Mouse (Mus musculus) olfactory bulb, adult 2 months (tissue): ENCODE results near the gene Syna. TPM values are rescaled to one million over a fixed set of nuclear protein-coding genes. Genes with fewer than 3 reads are reported as not detected.

Experiments used
- H3K27ac ChIP-seq: fragments of 200-500 bp; 2 replicates; pipeline ENCODE4 v1.5.1; 2012; ENCODE audit warnings: low read depth, low read length; ENCODE audit not compliant: insufficient read depth
- H3K4me1 ChIP-seq: fragments of 200-500 bp; 2 replicates; pipeline ENCODE4 v1.6.1; 2012; ENCODE audit warnings: low read length; ENCODE audit not compliant: control insufficient read depth, insufficient read depth
- H3K4me3 ChIP-seq: fragments of 200-500 bp; 2 replicates; pipeline ENCODE4 v1.5.1; 2012; ENCODE audit warnings: mild to moderate bottlenecking, low read depth, low read length, moderate library complexity; ENCODE audit not compliant: insufficient read depth
- CTCF ChIP-seq: fragments of 200-500 bp; IDR thresholded peaks from 2 replicates; pipeline ENCODE4 v1.5.1; 2012; ENCODE audit warnings: low read depth, mild to moderate bottlenecking, low read length, moderate library complexity; ENCODE audit not compliant: insufficient read depth
- POLR2A ChIP-seq: fragments of 200-500 bp; IDR thresholded peaks from 2 replicates; pipeline ENCODE4 v1.6.1; 2012; ENCODE audit warnings: mild to moderate bottlenecking, low read depth, low read length, moderate library complexity; ENCODE audit not compliant: insufficient read depth
- WGBS: fragments of 180-500 bp; shearing (Covaris S2); methylation state at CpG from one replicate; pipeline ENCODE4 v1.1.7; 2018; 5-methylcytosine and 5-hydroxymethylcytosine counted together
- polyA plus RNA-seq: library from polyadenylated mRNA; stranded (reverse); fragments of >200 nt; gene quantifications from 2 replicates; pipeline ENCODE4 v1.2.4, GENCODE M21; 2012; ENCODE audit warnings: low replicate concordance; ENCODE audit not compliant: missing spikeins, insufficient read depth, insufficient read length

Syna gene
- not detected in 2 replicates for polyA plus RNA-seq

DNA sequence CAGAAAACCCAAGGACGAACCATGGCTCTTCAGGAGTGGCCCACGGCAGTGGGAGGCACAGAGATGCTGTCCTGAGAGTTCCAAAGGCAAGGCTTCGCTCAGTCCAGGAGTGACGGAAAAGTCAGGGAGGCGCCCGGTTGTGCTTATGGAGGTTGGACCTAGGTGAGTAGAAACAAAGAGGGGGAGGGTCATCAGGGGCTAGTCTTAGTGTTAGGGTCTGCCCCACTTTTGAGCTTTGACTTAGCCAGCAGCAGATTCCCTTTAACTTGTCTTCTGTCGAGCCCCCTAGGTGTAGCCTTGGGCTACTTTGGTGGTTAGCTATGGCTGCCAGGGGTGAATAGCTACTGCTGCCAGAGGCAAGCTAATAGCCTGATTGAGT, at the start of gene Syna:
Gene Syna (minus strand): TSS at position 101 of the 379 bp plus-strand sequence.
- no peak within 1 kb of the TSS for H3K27ac ChIP-seq
- 95% methylated on average over 7 of the region's 7 CpGs for WGBS

DNA sequence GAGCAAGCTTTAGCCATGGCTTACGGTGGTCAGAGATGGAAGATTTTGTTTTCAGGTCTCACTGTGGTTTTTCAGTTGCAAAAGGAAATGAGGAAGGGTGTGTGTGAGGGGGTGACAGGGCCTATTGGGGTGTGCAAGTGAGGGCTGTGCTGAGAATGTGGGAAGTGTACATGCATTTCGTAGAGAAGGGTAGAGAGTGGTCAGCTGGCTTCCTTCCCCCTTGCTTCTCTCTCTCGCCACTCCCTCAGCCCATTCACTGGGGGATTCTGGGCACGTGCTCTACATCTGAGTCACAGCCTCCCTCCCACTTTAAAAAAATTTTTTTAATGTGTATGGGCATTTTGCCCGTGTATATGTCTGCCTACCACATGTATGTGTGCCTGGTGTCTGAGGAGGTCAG, 47.1 kb upstream of the Syna start:
- no peak overlapping the region for H3K4me3 ChIP-seq
- peaks cover 7% of the 10 kb centered on the region for H3K4me1 ChIP-seq
- 68% methylated on average over 5 of the region's 5 CpGs for WGBS
- TF ChIP-seq POLR2A, result no peak
- no peak for TF ChIP-seq CTCF
- H3K27ac ChIP-seq, result no peak overlapping the region

More for the DNA sequence above, at the start of gene Syna:
- Histone ChIP-seq H3K4me3 (no peak within 1 kb of the TSS), H3K4me1 (peaks cover 17% of the 10 kb centered on the region)
- TF ChIP-seq CTCF, result no peak
- no peak for TF ChIP-seq POLR2A

DNA sequence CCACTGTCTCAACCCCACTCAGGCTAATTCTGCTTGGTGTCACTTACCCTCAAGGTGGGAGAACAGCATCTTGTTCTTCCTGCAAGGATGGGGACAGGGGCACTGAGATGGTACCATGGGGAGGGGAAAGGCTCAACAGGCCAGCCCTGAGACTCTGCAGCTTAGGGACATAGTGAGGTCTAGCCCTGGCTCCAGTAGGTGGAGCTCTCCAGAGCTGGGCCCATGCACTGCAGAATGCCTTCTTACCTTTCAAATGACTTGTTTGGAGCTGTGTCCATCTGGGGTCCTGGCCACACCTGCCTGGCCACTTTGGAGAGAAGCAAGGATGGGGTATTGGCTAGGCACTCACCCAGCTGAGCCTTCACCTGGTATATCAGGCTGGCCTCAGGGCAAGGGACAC, 46.3 kb upstream of the Syna start:
- TF ChIP-seq CTCF (no peak), POLR2A (no peak)
- no peak overlapping the region for H3K4me3 ChIP-seq
- H3K4me1 ChIP-seq, result peaks cover under 1% of the 10 kb centered on the region; the same call in 1 of the 2 replicates
- no peak overlapping the region for H3K27ac ChIP-seq

DNA sequence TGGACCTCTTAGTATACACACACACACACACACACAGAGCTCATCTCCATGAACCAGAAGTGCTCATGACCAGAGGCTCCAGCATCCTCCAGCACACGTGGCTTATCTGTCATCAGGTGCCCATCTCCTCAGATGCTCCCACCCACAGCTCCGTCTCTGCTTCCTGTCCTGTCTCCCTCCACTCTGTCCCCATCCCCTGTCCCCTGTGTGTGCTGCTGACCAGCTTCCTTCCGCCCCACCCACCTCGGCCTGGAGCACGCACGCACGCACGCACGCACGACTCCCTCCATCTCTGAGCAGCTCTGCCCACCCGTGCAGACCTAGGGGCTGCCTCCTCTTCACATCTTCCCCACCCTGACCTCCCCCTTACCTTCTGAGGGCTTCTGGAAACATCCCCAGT, 44.4 kb upstream of the Syna start:
- TF ChIP-seq CTCF (no peak), POLR2A (no peak)
- Histone ChIP-seq H3K4me1 (no peaks in the 10 kb centered on the region), H3K27ac (no peak overlapping the region), H3K4me3 (no peak overlapping the region)
- 94% methylated on average over 11 of the region's 11 CpGs for WGBS

DNA sequence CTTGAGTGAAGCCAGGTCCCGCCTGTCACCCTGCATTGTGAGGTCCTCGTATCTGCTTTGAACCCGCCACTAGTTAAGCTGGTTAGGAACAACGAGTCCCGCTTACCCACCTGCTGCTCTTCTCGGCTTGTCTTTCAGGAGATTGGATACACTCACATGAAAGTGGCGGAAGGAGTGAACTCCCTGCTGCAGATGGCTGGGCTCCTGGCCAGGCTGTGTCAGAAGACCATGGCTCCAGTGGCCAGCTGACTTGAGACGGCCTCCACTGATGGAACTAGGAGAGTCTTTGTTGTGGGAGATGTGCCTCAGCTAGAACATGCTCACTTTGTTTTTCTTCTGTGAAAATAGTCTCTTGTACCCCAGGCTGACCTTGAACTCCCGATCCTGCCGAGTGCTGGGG, 37.7 kb upstream of the Syna start:
- Histone ChIP-seq H3K4me1 (peaks cover 6% of the 10 kb centered on the region; the same call in 1 of the 2 replicates), H3K4me3 (no peak overlapping the region), H3K27ac (no peak overlapping the region)
- TF ChIP-seq POLR2A, result no peak
- no peak for TF ChIP-seq CTCF
- WGBS, result 52% methylated on average over 10 of the region's 10 CpGs

DNA sequence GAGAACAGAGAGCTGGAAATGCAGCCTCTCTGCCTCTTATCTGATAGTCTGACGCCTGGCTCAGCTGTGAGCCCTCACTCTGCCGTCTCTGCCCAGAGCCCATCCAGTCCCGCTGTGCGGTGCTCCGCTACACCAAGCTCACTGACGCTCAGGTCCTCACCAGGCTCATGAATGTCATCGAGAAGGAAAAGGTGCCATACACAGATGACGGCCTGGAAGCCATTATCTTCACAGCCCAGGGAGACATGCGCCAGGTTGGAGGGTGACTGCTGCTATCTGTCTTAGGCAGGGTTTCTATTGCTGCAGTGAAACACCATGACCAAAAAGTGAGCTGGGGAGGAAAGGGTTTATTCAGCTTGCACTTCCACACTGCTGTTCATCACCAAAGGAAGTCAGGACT, 33.1 kb upstream of the Syna start:
- H3K4me3 ChIP-seq, result no peak overlapping the region
- peaks cover 6% of the 10 kb centered on the region; the same call in 1 of the 2 replicates for H3K4me1 ChIP-seq
- TF ChIP-seq CTCF (no peak), POLR2A (no peak)
- H3K27ac ChIP-seq, result no peak overlapping the region
- 92% methylated on average over 9 of the region's 9 CpGs for WGBS

DNA sequence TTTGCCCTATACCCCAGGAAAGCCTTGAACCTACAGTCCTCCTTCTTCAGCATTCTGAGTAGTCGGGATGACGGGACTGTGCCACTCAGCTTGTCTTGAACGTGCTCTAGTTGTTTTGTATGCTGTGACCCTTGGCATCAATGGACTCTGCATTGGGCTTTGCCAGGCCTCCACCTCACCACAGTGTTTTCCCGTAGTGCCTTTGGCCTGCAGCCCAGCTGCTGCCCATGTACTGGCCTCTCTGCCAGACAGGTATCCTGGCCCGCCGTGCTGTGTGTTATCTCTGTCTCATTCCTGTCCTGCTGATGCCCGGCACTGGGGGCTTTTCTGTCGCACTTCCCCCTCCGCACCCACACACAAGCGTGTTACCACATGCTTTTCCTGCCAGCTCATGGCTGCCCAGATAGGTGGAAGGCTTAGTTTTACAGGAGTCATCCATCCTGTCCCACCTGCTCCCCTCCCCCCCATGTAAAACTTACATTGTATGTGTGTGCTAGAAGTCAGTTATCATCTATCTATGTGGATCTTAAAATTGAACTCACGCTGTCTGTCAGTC, 32.1 kb upstream of the Syna start:
- 0 out of 2 replicates have a peak, but pooled peaks cover under 1% of the 10 kb centered on the region for H3K4me1 ChIP-seq
- TF ChIP-seq CTCF (no peak), POLR2A (no peak)
- no peak overlapping the region for H3K4me3 ChIP-seq
- WGBS, result 87% methylated on average over 11 of the region's 11 CpGs
- no peak overlapping the region for H3K27ac ChIP-seq

DNA sequence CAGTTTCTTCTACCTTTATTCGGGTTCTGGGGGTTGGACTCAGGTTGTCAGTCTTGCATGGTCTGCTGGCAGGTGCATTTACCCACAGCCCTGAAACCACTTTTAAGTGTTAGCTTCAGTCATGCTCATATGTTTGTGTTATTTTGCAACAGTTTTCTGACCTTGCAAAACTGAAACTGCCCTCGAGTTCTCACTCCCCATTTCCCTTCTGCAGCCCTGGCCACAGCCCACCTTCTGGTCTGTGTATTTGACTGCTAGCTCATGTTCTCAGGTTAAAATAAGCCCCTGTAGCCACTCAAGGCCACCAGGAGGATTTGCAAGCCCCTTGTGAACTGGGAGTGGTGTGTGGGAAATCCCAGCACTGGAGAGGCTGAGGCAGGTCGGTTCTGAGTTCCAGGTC, 29.9 kb upstream of the Syna start:
- Histone ChIP-seq H3K27ac (no peak overlapping the region), H3K4me1 (no peaks in the 10 kb centered on the region), H3K4me3 (no peak overlapping the region)
- TF ChIP-seq CTCF, result no peak
- TF ChIP-seq POLR2A, result no peak
- 93% methylated on average over 3 of the region's 3 CpGs for WGBS

DNA sequence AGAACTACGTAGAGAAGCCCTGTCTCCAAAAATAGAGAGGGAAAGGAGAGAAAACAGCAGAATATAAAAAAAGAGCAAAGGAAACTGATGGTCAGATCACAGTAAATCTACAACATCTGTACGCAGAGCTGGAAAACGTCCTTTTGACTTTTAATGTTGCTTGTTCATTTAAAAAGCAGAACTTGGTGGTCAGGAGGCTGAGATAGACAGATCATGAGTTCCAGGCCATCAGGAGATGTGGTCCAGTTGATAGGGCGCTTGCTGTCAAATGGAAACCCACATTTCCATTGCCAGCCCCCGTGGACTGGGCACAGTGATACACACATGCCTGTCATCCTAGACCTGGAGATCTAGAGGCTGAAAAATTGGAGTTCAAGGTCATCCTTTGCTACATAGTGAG, 24.8 kb upstream of the Syna start:
- WGBS, result 90% methylated on average over 5 of the region's 5 CpGs
- no peak overlapping the region for H3K27ac ChIP-seq

DNA sequence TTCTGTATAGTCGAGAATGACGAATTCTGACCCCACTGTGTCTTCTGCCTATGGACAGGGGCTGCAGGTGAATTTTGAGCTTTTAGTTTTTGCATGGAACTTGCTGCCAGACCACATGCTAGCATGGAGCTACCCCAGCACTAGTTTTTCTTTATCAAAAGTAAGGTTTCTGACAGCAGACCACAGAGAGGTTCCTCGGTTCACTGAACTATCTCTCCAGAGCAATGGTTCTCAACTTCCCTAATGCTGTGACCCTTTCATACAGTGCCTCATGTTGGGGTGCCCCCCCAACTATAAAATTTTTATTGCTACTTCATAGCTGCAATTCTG, 23.9 kb upstream of the Syna start:
- 46% methylated on average over 3 of the region's 3 CpGs for WGBS
- no peak for TF ChIP-seq POLR2A
- TF ChIP-seq CTCF, result no peak

More for the DNA sequence above, 24.8 kb upstream of the Syna start:
- no peak overlapping the region for H3K4me3 ChIP-seq
- no peak for TF ChIP-seq POLR2A
- TF ChIP-seq CTCF, result no peak
- H3K4me1 ChIP-seq, result peaks cover 3% of the 10 kb centered on the region

More for the DNA sequence above, 23.9 kb upstream of the Syna start:
- Histone ChIP-seq H3K27ac (no peak overlapping the region), H3K4me1 (peaks cover 3% of the 10 kb centered on the region), H3K4me3 (no peak overlapping the region)
